Mouse (Mus musculus) thymus, postnatal 25 days (tissue): ENCODE data around the gene Arid1b.
A peak's percentile ranks its signal among the peaks of the same experiment; 100 is the strongest.

Source experiments
- DNase-seq: peaks from one replicate; pipeline ENCODE4 v3.0.0; 2022

Arid1b gene

DNA sequence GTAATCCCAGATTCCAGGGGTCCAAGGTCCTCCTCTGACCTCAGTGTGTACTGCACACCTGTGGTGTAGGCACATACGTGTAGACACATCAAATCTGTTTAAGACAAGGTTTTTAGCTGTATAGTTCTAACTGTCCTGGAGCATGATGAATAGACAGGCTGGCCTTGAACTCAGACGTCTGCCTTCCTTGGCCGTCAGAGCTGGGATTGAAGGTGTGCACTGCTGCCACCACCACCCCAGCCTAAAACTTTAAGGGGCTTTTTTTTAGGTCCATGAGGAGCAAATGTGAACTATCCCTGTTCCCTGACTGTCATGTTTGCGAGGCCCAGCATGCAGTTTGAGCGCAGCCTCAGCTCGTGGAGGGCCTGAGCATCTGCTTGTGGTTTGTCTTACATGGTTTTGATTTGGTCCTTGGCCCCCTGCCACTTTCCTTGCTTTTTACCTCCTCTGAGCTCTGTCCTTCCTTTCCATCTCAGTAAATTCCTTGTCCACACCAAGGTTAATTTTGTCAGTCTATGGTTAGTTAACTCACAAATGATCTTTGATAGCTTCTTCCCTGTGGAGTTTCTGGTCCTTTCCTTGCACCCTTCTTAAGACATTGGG lies 224.9 kb downstream of the Arid1b start:
- DNase-seq: no peak

DNA sequence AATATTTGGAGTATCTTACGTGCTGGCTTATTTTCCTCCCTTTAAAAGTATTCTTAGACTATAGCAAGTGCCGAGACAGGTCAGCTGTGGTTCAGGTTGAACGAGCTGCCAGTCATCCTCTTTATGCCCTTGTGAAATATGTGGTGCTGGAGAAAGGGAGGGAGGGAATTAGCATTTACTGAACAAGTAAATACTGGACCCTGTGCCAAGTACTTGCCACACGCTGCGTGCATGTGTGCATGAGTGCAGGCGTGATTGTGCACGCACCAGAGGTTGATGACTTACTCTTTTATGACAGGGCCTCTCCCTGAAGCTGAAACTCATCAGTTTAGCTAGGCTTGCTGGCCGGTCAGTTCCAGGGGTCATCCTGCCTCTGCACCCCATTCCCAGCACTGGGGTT lies 226.9 kb downstream of the Arid1b start:
- DNase-seq: no peak

DNA sequence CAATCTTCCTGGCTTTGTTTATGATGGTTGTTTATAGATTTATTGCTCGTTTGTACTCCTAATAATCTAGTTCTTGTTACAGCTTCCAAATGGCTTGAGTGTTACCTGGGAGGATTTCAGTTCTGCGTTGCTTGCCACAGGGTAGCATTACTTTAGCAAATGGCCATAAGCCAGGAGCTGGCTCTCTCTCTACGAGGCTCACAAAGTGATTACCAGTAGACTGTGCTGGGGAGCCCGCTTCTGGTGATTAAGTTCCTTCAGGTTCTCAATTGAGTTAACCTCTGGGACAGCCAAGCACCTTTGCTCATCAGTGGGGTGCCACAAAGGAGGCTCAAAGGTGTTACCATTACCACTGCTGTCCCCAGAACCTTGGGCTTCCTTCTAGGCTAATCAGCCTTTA lies 227.4 kb downstream of the Arid1b start:
- DNase-seq: no peak

DNA sequence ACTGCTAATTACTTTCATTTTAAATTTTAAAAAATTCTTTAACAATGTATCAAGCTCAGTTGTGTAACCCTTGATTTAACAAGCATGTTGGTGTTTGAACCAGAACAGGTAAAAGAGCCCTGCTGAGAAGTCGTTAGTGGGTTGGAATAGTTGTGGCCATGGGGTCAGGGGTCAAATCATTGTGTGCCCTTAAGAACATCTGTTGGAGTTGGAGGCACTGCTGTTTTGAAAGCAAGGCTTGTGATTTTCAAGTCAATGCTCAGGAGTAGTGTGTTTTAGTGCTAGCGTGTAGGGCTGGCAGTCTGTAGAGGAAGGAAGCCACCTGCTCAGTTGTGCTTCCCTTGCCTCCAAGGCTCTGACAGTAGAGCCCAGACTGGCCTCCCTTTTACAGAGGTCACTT lies 228.7 kb downstream of the Arid1b start:
- DNase-seq: no peak

DNA sequence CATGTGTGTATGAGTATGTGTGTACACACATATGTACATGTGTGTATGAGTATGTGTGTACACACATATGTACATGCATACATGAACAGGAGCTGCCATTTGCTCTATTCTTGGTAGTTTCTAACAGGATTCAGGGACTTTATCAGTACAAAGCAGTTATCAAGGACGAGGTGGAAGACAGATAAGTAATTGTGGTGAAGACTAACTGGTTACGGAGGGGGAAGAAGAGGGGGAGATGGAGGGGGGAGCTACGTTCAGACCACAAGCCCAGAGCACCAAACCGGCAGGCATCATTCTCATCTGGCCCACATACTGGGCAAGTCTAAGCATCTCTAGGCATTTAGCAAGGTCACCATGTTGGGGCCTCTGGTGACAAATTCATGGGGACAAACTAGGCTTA lies 230.8 kb downstream of the Arid1b start:
- DNase-seq: no peak

DNA sequence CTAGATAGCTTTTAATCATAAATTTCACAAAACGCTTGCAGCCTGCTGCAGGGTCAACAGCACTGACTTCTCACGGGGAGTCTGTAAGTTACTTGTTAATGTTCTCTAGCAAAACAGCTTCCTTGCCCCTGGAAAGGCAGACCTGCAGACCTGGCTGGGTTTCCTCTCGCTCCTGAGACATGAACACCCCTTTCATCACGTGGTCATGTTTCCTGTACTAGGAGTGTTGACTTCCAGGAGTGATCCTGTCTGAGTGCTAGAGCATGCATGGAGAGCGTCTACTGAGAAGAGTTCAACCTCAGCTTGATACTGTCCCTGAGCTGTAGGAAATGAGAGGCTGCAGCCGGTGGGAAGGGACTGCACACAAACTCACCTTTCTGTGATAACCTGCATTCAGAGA lies 233.0 kb downstream of the Arid1b start:
- no peak for DNase-seq

DNA sequence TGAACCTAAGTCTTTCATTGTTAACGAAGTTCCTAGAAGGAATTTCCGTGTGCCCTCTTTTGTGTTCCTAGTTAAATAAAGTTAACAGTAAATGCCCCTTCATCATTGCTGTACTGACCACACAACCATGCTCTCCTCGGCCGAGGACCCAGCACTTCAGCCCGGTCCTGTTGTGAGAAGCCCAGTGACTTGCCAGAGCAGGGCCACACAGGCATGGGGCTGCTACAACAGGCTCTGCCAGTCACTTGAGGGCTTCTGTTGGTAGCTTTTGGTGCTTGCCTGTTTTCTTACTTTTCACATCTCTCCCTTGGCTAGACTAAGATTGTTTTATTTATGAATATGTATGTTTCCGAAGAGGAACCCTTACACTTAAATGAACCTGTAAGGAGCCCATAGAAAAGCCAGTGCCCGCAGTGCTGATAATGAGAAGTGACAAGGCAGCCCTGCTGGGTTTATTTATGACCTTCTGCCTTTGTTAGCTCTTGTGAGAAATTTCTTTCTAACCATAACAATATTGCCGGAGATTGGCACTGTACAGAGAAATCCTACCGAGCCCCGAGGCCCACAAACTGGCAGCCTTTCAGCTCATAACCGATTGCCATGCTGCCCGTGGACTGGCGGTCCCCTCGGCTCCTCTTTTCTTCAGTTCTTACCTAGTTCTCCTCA lies 234.0 kb downstream of the Arid1b start:
- DNase-seq: no peak

DNA sequence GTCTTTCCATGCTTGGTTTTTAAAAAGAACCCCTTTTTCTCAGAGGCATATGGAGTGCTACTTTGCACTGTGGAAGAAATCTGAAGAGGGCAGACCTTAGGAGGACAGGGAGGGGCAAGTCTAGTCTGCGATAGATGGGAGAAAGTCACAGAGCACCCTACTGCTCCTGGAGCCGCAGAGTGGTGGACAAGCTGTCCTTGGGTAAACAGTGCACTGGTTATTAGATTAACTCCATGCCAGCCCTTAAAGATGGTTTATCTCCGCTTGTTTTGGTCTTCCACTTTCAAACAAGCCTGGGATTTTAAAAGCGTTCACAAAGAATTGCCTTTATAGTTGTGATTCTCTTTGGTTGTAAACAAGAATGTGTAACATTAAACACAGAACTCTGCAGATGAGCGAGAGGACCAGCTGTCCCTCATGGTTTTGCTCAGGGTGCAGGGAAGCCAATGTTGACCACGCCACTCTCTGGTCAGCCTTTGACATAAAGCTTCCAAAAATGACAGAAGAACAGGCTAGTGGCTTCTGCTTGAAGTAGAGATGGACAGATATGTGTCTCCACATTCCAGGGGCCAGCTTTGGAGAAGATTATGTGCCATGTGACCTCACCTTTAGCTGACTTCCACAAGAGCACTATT lies 234.6 kb downstream of the Arid1b start:
- no peak for DNase-seq

DNA sequence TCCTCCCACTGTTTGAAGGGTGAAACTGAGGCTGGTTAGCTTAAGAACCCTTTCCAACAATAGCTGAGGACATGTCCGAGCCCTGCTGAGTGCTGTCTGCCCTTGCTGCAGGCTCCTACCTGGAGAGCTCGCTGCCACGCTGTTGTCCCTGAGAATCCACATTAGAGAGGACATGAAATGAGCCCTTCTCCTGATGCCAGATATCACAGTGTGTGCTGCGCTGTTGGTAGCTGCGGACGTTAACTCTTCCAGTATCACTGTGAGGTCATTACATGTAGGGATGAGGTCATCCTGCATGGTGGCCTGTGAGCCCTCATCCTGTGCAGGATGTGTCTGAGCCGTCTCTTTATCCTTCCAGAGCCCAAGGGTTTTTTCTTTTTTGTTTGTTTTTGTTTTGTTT lies 235.9 kb downstream of the Arid1b start:
- DNase-seq: no peak

DNA sequence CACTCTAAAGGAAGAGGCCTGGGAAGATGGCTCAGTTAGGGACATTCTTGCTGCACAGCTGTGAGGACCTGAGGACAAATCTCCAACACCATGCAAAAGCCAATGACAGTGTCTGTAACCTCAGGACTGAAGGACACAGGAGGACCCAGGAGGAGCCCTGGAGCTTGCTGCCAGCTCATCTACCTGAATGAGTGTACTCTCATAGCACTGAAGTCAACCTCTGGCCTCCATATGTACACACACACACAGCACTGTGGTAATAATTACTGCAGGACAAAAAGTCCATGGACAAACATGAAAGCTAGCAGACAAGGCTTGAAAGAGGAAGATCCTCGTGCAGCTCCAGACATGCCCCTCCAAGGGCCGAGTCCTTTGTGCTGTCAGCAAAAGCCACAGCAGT lies 238.0 kb downstream of the Arid1b start:
- no peak for DNase-seq

DNA sequence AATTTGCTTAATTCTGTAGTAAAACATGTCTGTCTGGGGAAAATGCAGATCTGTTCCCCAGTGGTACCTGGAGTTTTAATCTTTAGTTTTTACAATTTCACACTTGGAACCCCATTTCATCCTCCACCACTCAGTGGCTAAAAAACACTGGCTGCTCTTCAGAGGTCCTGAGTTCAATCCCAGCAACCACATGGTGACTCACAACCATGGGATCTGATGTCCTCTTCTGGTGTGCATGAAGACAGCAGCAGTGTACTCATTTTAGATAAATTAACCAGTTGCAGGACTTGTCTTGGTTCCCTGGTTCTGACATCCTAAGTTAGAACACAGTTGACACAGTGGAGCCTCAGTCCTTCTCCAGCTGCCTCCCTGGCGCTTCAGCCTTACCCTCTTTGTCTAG lies 239.9 kb downstream of the Arid1b start:
- DNase-seq: no peak

DNA sequence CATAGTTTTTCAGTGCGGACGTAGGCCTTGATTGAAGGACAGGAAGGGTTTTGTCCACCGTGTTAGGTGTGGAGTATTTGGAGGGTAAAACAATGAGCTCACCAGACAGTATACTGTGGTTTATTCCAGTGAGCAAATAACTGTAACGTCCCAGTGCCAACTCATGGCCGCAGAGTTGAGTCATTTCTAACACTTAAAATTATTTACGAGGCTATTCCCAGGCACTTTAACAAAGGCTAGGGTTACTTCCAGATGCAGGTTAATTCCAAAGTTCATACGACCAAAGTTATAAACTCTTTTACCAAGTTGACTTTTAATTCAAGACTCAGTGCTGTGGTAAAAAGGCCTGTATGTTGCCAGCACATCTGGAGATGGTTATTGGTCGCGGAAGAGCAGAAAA lies 240.9 kb downstream of the Arid1b start:
- DNase-seq: no peak

DNA sequence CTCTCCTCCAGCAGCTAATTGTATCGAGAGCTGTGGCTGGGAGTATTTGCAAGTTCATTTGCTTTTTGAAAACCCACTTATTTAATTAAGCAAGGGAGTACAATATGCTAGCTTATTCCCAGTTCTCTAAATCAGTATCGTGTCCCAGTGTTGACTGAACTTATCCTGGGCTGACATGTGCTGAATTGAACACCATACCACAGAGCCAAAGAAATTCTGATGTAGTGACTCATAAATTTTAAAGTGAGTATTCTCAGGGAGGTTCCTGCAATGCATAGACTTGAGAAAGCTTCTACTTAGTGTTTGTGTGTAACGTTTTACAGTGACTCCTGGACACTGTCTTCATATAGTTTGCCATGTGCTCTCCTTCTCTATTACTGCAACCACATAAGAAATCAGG lies 243.6 kb downstream of the Arid1b start:
- DNase-seq: no peak

DNA sequence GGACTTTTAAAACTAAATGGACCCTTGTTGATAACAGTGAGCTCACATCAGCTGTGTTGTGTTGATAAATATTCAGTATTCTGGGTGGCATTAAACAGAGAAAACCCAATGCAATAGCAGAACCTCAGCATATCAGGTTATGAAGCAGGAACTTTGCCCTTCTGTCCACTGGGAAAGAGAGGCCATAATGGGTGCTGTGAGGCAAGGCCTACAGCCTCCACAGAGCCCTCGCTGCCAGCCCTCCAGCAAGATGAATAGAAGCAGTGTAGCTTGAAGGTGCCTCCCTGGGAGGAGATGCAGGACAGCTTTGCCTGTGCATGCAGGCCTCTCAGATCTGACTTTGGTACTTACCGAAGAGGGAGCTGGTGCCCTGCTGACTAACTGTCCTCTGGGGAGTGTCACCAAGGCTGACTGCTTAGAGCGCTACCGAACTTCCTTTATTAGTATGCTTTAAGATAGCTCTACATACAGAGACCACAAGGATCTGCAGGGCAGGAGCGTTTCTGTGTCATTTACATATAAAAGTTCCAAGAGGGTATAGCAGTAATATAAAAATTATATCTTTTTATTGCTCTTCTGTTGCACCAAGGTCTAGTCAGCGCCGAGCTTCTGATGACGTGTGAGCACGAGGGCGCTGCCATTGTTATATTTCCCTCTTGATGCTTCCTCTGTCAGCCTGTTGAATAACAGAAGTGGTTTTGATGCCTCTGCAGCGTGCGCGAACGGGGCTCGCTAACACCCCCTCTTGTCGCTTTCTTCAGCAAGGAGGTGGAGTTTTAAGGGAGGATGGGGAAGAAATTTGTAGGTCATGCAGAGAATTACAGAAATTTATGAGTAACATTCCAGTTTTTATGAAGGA lies 244.5 kb downstream of the Arid1b start:
- DNase-seq: peak; percentile 45

DNA sequence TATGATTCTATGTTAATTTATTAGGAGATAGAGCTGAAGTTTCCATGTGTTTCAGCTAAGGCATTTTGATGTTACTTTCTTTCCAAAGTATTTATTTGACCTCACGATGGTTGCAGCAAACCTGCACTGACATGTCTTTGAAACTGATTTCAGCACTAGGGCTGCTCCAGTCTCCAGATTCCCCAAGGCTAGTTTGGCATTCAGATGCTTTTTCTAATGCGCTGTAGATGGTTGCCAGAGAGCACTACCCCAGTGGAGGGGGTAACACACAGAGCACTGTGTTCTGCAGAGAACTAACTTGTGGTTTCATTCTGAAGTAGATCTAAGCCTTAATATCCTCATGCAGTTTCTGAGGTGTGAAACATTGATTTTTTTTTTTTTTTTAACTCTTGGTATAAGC lies 250.4 kb downstream of the Arid1b start:
- DNase-seq: no peak

DNA sequence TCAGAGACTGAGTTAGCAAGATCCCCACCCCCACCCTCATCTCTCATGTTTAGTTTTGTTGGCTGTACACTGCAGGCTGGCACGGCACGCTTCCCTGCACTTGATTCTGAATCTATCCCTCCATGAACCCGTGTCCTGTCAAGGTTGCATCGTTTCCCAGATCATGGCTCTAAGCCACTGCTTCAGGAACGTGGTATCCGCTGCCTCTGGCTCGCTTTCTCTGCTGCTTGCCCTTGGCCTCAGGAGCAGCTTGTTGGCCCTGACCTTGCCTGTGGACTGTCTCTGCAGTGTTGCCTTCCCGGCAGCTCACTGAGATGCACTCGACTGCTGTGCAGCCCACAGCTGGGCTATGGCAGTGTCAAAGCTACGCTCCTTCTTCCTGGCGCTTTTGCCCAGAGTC lies 252.6 kb downstream of the Arid1b start:
- DNase-seq: no peak

DNA sequence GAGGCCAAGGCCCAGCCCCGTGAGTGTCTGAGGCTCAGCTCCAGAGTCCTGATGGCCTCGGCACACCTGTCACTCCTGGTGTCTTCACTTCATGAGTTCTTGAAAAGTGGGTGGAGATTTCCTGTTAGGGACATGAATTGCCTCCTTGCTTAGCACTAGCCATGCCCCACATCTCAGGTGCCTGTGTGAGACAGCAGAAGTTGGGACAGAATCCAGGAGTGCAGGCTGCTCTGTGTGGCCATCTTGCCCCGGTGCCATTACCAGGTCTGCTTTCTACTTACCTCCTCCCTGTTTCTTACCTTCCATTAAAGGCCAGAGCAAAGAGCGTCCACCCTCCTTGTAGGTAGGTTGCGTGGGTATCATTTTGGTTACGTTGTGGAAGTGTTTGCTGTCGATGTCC lies 253.1 kb downstream of the Arid1b start:
- no peak for DNase-seq

DNA sequence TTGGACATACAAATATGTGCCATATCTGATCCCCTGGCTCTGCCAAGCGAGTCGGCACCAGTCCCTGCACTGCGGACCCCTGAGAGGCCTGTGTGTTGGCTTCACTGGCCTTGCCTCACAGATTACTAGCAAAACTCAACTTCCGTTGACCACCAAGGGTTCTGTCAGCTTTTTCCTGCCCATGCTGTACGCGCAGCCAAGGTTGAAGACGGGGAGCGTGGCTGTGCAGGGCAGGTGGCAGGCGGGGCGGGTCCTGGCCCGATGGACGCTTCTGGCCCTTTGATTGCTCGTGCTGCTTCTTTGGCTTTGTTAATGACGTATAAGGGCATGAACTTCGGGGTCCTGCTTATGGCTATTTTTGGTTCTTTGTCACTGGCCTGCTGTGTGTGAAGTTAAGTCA lies 253.6 kb downstream of the Arid1b start:
- DNase-seq: no peak

DNA sequence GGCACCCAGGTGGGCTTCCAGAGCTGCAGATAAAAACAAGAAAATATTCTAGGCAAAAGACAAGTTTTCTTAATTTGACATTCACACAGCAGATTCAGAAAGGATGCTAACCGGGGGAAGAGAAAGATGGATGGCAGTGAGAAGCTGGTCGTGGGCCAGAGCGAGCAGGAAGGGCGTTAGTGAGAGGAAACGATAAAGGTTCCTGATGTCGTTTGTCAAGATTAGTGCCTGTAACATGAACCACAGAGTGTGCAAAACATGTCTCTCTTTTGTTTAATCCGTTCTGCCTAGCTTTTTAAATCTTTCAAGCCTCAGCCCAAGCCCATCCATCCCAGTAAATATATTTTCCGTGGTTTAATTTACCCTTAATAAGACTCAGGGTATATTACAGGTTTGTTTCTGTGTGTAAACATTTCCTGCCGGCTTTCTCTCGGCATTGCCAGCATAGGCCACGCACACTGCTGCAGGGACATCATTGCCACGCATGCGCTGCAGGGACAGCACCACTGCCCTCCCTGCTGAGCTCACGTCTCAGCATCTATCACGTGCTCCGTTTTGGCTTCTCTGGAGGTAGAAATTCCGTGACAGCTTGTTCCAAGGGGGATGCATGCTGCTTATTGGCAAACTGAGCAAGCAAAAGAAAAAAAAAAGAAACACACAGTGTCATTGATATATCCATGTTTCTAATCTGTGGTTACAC lies 255.0 kb downstream of the Arid1b start:
- no peak for DNase-seq

DNA sequence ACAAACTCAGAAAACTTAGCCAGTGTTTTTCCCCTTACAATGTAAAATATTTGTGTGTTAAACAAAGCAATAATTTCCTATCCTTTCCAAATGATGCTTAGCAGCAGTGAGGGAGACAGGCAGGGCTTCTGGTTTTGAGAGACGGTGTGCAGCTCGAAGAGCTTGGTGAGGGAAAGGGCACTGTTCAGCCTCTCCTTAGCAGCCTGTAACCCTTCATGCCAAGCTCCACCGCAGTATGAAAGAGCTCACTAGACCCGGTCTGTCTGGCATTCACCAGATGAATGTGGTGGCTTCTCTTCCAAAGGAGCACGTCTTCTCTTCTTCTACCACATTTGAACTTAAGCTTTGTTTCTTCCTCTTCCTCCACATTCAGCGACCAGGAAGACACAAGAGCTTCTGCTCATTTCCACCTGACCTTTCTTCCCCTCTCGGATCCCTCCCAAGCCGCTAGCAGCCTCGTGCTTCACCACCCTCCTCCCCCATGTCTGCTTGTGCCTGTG lies 255.6 kb downstream of the Arid1b start:
- no peak for DNase-seq

DNA sequence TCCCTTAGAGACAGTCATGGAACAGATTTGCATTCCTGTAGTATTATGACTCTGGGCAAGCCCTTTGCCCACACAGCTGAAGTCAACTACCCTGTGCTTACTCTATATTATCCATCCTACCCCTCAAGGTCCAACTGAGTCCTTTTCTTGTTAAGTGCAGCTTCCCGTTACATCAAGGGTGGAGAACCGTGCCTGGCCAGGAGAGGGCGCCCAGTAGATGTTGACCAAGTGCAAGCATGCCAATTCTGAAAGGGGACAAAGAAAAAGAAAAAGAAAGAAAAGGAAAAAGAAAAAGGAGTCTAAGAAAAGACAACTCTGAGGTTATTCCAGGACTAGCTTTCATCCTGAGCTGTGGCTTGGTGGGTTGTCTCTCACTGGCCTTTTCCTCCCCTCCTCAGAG lies 258.3 kb downstream of the Arid1b start:
- peak; percentile 81 for DNase-seq

DNA sequence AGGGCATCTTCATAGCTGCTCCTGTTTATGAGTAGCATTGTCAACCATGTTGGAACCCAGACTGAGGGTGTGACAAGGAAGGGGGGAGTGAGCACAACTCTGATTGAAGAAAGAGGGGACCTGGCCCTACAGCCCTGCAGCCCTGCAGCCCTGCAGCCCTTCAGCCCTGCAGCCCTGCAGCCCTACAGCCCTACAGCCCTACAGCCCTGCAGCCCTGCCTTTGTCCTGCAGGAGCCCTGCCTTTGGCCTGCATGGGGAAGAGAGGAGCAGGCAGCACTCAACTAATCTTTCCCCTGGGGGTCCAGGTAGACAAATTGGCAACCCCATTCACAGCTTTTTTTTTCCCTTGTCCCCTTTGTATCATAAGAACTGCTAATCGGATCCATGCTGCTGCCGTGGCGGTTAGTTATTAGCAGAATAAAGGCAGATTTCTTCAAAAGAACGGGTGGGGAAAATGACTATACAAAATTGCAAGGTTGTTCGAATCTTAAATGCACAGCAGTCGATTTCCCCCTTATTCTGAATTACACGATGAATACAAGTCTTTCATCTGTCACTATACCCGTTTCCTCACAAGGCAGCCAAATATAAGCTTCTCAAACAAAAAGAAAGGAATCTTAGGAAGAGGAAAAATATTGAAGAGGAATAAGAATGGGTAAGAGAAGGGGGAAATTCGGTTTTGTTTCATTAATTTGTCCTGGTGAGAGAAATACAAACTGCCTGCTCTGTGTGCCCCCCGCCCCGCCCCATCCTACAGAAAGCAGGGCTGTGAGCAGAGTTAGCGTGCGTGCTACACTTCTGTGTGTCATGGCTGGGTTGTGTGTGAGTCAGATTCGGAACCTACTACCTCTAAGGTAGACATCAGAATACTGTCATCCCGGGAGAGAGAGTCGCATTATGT lies 260.8 kb downstream of the Arid1b start:
- no peak for DNase-seq
